Mouse (Mus musculus) lung, postnatal 0 days (tissue): ENCODE data around the gene Lrrc61. TPM values are rescaled to one million over a fixed set of nuclear protein-coding genes. Genes with fewer than 3 reads are reported as not detected.

Experiments used
- ATAC-seq: fragments of 200-750 bp; cut with Nextera tagmentation; 2 replicates; pipeline ENCODE4 v1.8.0; 2017; ENCODE audit warnings: moderate library complexity
- DNase-seq: peaks from one replicate; pipeline ENCODE4 v3.0.0-alpha.2; 2016; ENCODE audit warnings: low spot score
- H3K27ac ChIP-seq: fragments of 300-500 bp; sonication (generic); 2 replicates; pipeline ENCODE4 v1.5.1; 2014; ENCODE audit warnings: antibody characterized with exemption, mild to moderate bottlenecking, low read length, mixed read lengths
- H3K27me3 ChIP-seq: fragments of 300-500 bp; sonication (generic); replicated peaks from 2 replicates; pipeline ENCODE4 v1.6.1; 2014; ENCODE audit warnings: low read length, mixed read lengths; ENCODE audit not compliant: insufficient read depth
- H3K36me3 ChIP-seq: fragments of 300-500 bp; sonication (generic); 2 replicates; pipeline ENCODE4 v1.6.1; 2014; ENCODE audit warnings: low read length, mixed read lengths; ENCODE audit not compliant: insufficient read depth
- H3K4me1 ChIP-seq: fragments of 300-500 bp; sonication (generic); 2 replicates; pipeline ENCODE4 v1.6.1; 2014; ENCODE audit warnings: antibody characterized with exemption, low read depth, low read length, mixed read lengths; ENCODE audit not compliant: insufficient read depth
- H3K4me2 ChIP-seq: fragments of 300-500 bp; sonication (generic); replicated peaks from 2 replicates; pipeline ENCODE4 v1.6.1; 2014; ENCODE audit warnings: low read depth, mild to moderate bottlenecking, low read length, moderate library complexity, mixed read lengths
- H3K4me3 ChIP-seq: fragments of 300-500 bp; sonication (generic); 2 replicates; pipeline ENCODE4 v1.5.1; 2014; ENCODE audit warnings: low read depth, low read length
- H3K9ac ChIP-seq: fragments of 300-500 bp; sonication (generic); replicated peaks from 2 replicates; pipeline ENCODE4 v1.6.1; 2014; ENCODE audit warnings: low read depth, mild to moderate bottlenecking
- H3K9me3 ChIP-seq: fragments of 300-500 bp; sonication (generic); 2 replicates; pipeline ENCODE4 v1.6.1; 2016; ENCODE audit warnings: low read length, mixed read lengths
- CTCF ChIP-seq: IDR thresholded peaks from 2 replicates; pipeline ENCODE4 v1.5.1; 2016; ENCODE audit warnings: antibody characterized with exemption, mild to moderate bottlenecking
- EP300 ChIP-seq: IDR thresholded peaks from 2 replicates; pipeline ENCODE4 v1.6.1; 2016; ENCODE audit warnings: antibody characterized with exemption, mild to moderate bottlenecking, control low read depth
- WGBS: fragments of 180-500 bp; shearing (Covaris S2); extraction: QIAGEN DNeasy Blood & Tissue Kit; methylation state at CpG from one replicate; pipeline ENCODE4 v1.1.7; 2014; 5-methylcytosine and 5-hydroxymethylcytosine counted together
- polyA plus RNA-seq: library from polyadenylated mRNA; unstranded; fragments of >200 nt; fragmentation: Nextera tagmentation; extraction: Ambion mirVana; gene quantifications from 2 replicates; pipeline ENCODE4 v1.2.1, GENCODE M21; 2015

Gene Lrrc61
- polyA plus RNA-seq, 1 experiment from 2014 or later: 4.2 TPM

- ATAC-seq: no peak
- no peaks in the 10 kb centered on the region for H3K36me3 ChIP-seq
- H3K4me1 ChIP-seq: no peaks in the 10 kb centered on the region
- H3K9ac ChIP-seq: no peak overlapping the region
- WGBS: 90% methylated on average over 3 of the region's 3 CpGs
- H3K27me3 ChIP-seq: no peaks in the 10 kb centered on the region
- no peak overlapping the region for H3K4me3 ChIP-seq
- no peak for TF ChIP-seq CTCF
- TF ChIP-seq EP300: no peak
- DNase-seq: no peak
- no peaks in the 10 kb centered on the region for H3K9me3 ChIP-seq
- H3K4me2 ChIP-seq: no peak overlapping the region
- no peak overlapping the region for H3K27ac ChIP-seq
Observed at GRCm38 (mm10) chr6:48542631-48543030, 12.0 kb upstream of the Lrrc61 start.

- ATAC-seq (no peak), DNase-seq (no peak)
- TF ChIP-seq EP300 (no peak), CTCF (no peak)
- no peak overlapping the region for H3K27ac ChIP-seq
- H3K4me2 ChIP-seq: no peak overlapping the region
- H3K36me3 ChIP-seq: no peaks in the 10 kb centered on the region
- no peaks in the 10 kb centered on the region for H3K4me1 ChIP-seq
- no peak overlapping the region for H3K9ac ChIP-seq
- no peak overlapping the region for H3K4me3 ChIP-seq
- no peaks in the 10 kb centered on the region for H3K9me3 ChIP-seq
- H3K27me3 ChIP-seq: no peaks in the 10 kb centered on the region
- WGBS: 54% methylated on average over 5 of the region's 5 CpGs
Observed at GRCm38 (mm10) chr6:48545251-48545650, 9.3 kb upstream of the Lrrc61 start.

- no peaks in the 10 kb centered on the region for H3K36me3 ChIP-seq
- 0 out of 2 replicates have a peak, but pooled peaks have one; percentile 12 for TF ChIP-seq EP300
- TF ChIP-seq CTCF: peak; percentile 85
- H3K4me2 ChIP-seq: no peak overlapping the region
- DNase-seq: peak; percentile 27
- no peak overlapping the region for H3K4me3 ChIP-seq
- no peaks in the 10 kb centered on the region for H3K9me3 ChIP-seq
- WGBS: 45% methylated on average over 1 of the region's 1 CpGs
- 0 out of 2 replicates have a peak overlapping the region, but pooled peaks have one; percentile 20 for H3K27ac ChIP-seq
- no peak; the same call in 1 of the 2 replicates for ATAC-seq
- H3K27me3 ChIP-seq: no peaks in the 10 kb centered on the region
- H3K4me1 ChIP-seq: no peaks in the 10 kb centered on the region
- no peak overlapping the region for H3K9ac ChIP-seq
Observed at GRCm38 (mm10) chr6:48546271-48546670, 8.3 kb upstream of the Lrrc61 start.

DNA sequence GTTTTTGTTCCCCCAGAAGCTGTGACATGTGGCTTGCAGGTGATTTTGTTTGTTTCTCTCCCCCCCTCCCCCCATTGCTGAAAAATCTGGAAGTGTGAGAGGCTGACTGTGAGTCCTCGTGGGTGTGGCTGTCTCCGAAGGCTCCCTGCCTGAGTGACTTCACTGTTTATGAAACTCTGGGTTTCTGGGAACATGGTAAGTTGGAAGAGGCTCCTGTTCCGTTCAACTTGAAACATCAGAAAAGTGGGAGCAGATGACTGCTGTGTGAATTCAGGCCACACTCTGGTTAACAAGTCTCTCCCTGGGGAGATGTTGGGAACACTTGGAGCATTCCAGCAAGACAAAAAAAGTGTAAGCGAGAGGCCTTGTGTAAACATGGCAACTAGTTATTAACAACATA, 7.7 kb upstream of the Lrrc61 start:
- Histone ChIP-seq H3K27me3 (no peaks in the 10 kb centered on the region), H3K9ac (no peak overlapping the region), H3K4me2 (no peak overlapping the region), H3K4me1 (no peaks in the 10 kb centered on the region), H3K9me3 (no peaks in the 10 kb centered on the region), H3K27ac (0 out of 2 replicates have a peak overlapping the region, but pooled peaks have one; percentile 20), H3K36me3 (no peaks in the 10 kb centered on the region), H3K4me3 (no peak overlapping the region)
- TF ChIP-seq CTCF: no peak
- DNase-seq (peak; percentile 44), ATAC-seq (peak; percentile 72)
- WGBS: 45% methylated on average over 4 of the region's 4 CpGs

DNA sequence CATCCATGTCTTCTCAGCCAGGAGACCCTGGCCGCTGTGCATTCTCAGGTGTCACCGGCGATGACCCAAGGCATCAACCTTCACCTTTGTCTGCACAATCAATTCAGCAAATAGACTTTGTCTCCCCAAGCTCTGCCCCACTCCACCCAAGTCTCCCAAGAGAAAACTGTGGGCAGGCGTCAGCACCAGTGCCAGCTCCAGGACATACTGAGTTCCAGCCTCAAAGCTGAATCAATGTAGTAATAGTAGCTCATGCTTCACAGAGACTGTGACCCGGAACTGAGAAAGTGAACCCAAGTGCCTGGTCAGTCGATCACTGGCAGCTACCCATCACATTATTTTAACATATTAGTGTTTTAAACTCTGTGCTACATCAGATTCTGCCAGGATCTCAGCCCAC, 6.3 kb upstream of the Lrrc61 start:
- ATAC-seq: no peak
- no peaks in the 10 kb centered on the region for H3K36me3 ChIP-seq
- 83% methylated on average over 6 of the region's 6 CpGs for WGBS

GRCm38 (mm10) chr6:48552918-48553317, 1.7 kb upstream of the Lrrc61 start:
- TF ChIP-seq EP300 (no peak), CTCF (no peak)
- no peak overlapping the region for H3K27ac ChIP-seq
- peak; percentile 25 for DNase-seq
- no peaks in the 10 kb centered on the region for H3K27me3 ChIP-seq
- peaks cover 4% of the 10 kb centered on the region; the same call in 1 of the 2 replicates for H3K4me1 ChIP-seq
- no peaks in the 10 kb centered on the region for H3K36me3 ChIP-seq
- no peaks in the 10 kb centered on the region for H3K9me3 ChIP-seq
- H3K4me3 ChIP-seq: no peak overlapping the region
- H3K9ac ChIP-seq: no peak overlapping the region
- H3K4me2 ChIP-seq: no peak overlapping the region
- 49% methylated on average over 4 of the region's 4 CpGs for WGBS
- ATAC-seq: no peak

More for the DNA sequence above, 6.3 kb upstream of the Lrrc61 start:
- TF ChIP-seq EP300: no peak
- TF ChIP-seq CTCF: no peak
- Histone ChIP-seq H3K4me1 (no peaks in the 10 kb centered on the region), H3K27ac (no peak overlapping the region), H3K27me3 (no peaks in the 10 kb centered on the region), H3K4me3 (no peak overlapping the region), H3K4me2 (no peak overlapping the region), H3K9me3 (no peaks in the 10 kb centered on the region), H3K9ac (no peak overlapping the region)
- no peak for DNase-seq

- TF ChIP-seq EP300: no peak
- no peak for TF ChIP-seq CTCF
- H3K27me3 ChIP-seq: no peaks in the 10 kb centered on the region
- DNase-seq (no peak), ATAC-seq (no peak)
- H3K4me2 ChIP-seq: peak overlapping the region; percentile 61; the same call in 1 of the 2 replicates
- H3K4me3 ChIP-seq: no peak overlapping the region
- H3K36me3 ChIP-seq: no peaks in the 10 kb centered on the region
- peak overlapping the region; percentile 94 for H3K27ac ChIP-seq
- H3K9me3 ChIP-seq: no peaks in the 10 kb centered on the region
- no peak overlapping the region for H3K9ac ChIP-seq
- peaks cover 4% of the 10 kb centered on the region; the same call in 1 of the 2 replicates for H3K4me1 ChIP-seq
- WGBS: 72% methylated on average over 4 of the region's 4 CpGs
Observed at GRCm38 (mm10) chr6:48553819-48554218, 777 bp upstream of the Lrrc61 start.
